8 mouse cellular contexts compared by ENCODE assay signal in the genomic region with DNA sequence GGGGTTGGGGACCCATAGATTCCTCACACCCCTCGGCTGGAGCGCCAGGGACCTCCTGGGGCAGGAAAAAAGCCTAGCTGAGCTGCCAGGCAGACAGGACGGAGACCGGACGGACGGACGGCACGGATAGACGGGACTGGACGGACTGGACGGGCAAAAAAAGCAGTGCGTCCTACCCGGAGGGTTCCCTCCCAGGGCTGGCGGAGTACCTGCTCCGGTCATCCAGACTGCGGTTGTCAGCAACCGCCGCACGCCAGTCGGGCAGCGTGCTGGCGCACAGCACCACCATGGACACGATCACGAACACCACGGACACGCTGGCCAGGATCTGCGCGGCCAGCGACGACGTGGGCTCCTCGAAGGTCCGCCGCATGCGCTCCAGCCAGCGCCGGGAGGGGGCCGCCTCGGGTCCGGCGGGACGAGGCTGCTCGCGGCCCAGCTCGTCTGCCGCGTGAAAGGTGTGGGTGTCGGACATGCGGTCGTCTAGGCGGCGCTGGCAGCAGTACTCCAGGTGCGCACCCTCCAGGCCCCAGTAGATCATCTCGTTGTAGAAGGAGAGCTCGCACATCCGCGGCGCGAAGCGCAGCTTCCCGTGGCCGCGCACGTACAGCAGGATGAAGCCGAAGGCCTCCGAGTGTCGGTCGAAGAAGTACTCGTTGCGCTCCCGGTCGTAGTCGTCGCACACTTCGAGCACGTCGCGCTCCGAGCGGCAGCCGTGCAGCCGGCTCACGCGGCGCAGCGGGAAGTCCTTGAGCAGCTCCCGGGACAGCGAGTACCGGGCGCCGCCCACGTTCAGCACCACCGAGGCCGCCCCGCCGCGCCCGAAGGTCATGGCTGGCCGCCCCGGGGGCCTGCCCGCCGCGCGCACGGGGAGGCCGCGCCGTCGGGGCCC. TPM values are rescaled to one million over a fixed set of nuclear protein-coding genes. Genes with fewer than 3 reads are reported as not detected.
A peak's percentile ranks its signal among the peaks of the same experiment; 100 is the strongest.
DNase-seq lines count a peak whose midpoint lies in the region; ATAC-seq and TF ChIP-seq lines count a peak whose summit lies in the region.

No protein-coding gene starts in this region.

- H3K27ac ChIP-seq in heart, embryonic 13.5 days (replicated peaks): no peak overlapping the region
- no peak overlapping the region for H3K27ac ChIP-seq in kidney, postnatal 0 days
- no peak overlapping the region for H3K27ac ChIP-seq in lung, embryonic 16.5 days (ENCODE audit: low read length)

- peak overlapping the region; percentile 58 for H3K4me3 ChIP-seq in erythroblast, embryonic 14.5 days (replicated peaks)
- H3K4me3 ChIP-seq in heart, embryonic 13.5 days: peak overlapping the region; percentile 65
- peak overlapping the region; percentile 58 for H3K4me3 ChIP-seq in kidney, postnatal 0 days (replicated peaks; ENCODE audit: low read depth, low read length)
- peak overlapping the region; percentile 60 for H3K4me3 ChIP-seq in lung, embryonic 16.5 days (ENCODE audit: low read length)

- H3K27me3 ChIP-seq in erythroblast, embryonic 14.5 days (ENCODE audit: control insufficient read depth): peaks cover 98% of the 10 kb centered on the region
- peaks cover 90% of the 10 kb centered on the region for H3K27me3 ChIP-seq in heart, embryonic 13.5 days (replicated peaks)
- H3K27me3 ChIP-seq in kidney, postnatal 0 days (ENCODE audit: insufficient read depth, low read length): peaks cover 40% of the 10 kb centered on the region
- peaks cover 69% of the 10 kb centered on the region for H3K27me3 ChIP-seq in lung, embryonic 16.5 days (ENCODE audit: control insufficient read depth, insufficient read depth, low read depth, low read length)

- TF ChIP-seq CTCF in kidney, postnatal 0 days (IDR thresholded peaks at IDR 0.05; ENCODE audit: low read depth): no peak

- H3K9ac ChIP-seq in heart, embryonic 13.5 days: peak overlapping the region; percentile 70
- H3K9ac ChIP-seq in kidney, postnatal 0 days (ENCODE audit: low read depth, low read length): peak overlapping the region; percentile 44; the same call in 1 of the 2 replicates
- H3K9ac ChIP-seq in lung, embryonic 16.5 days (ENCODE audit: low read length): peak overlapping the region; percentile 52; the same call in 1 of the 2 replicates

- no peaks in the 10 kb centered on the region for H3K36me3 ChIP-seq in erythroblast, embryonic 14.5 days (ENCODE audit: control insufficient read depth)
- no peaks in the 10 kb centered on the region for H3K36me3 ChIP-seq in heart, embryonic 13.5 days
- no peaks in the 10 kb centered on the region for H3K36me3 ChIP-seq in kidney, postnatal 0 days (ENCODE audit: insufficient read depth, low read length)
- no peaks in the 10 kb centered on the region for H3K36me3 ChIP-seq in lung, embryonic 16.5 days (ENCODE audit: control insufficient read depth, insufficient read depth, low read length)

- under 1% methylated on average over 108 of the region's 109 CpGs for WGBS in heart, embryonic 13.5 days
- WGBS in kidney, postnatal 0 days: 1% methylated on average over 95 of the region's 109 CpGs
- 2% methylated on average over 95 of the region's 109 CpGs for WGBS in lung, embryonic 16.5 days

- H3K9me3 ChIP-seq in erythroblast, embryonic 14.5 days (ENCODE audit: control insufficient read depth, low read length): peaks cover 15% of the 10 kb centered on the region; the same call in 1 of the 2 replicates
- 0 out of 2 replicates have a peak, but pooled peaks cover 3% of the 10 kb centered on the region for H3K9me3 ChIP-seq in heart, embryonic 13.5 days
- no peaks in the 10 kb centered on the region for H3K9me3 ChIP-seq in kidney, postnatal 0 days (replicated peaks; ENCODE audit: low read length)
- H3K9me3 ChIP-seq in lung, embryonic 16.5 days (ENCODE audit: control insufficient read depth, low read length): no peaks in the 10 kb centered on the region

- peak overlapping the region; percentile 94 for H3K4me2 ChIP-seq in heart, embryonic 13.5 days
- H3K4me2 ChIP-seq in kidney, postnatal 0 days (ENCODE audit: low read length): peak overlapping the region; percentile 93
- H3K4me2 ChIP-seq in lung, embryonic 16.5 days (ENCODE audit: low read depth, low read length): peak overlapping the region; percentile 98

- no peak for ATAC-seq in erythroblast, adult 5-6 weeks (replicated peaks; ENCODE audit: low FRiP score, poor library complexity, severe bottlenecking)
- ATAC-seq in heart, embryonic 13.5 days (ENCODE audit: extremely low read depth, insufficient number of reproducible peaks, low FRiP score, low TSS enrichment): no peak; the same call in 1 of the 2 replicates
- ATAC-seq in kidney, postnatal 0 days (replicated peaks; ENCODE audit: low FRiP score, low read depth): peak; percentile 51
- peak; percentile 71 for ATAC-seq in lung, embryonic 16.5 days (ENCODE audit: low read depth)

- peak; percentile 74 to 76 for DNase-seq in adrenal gland, postnatal 36 days
- DNase-seq in kidney, postnatal 0 days (ENCODE audit: low spot score): peak; percentile 49
- DNase-seq in ovary, postnatal 10 days (ENCODE audit: low spot score): peak; percentile 23
- peak; percentile 55 for DNase-seq in thymus, postnatal 25 days

- peaks cover 26% of the 10 kb centered on the region for H3K4me1 ChIP-seq in erythroblast, embryonic 14.5 days (ENCODE audit: control insufficient read depth)
- H3K4me1 ChIP-seq in heart, embryonic 13.5 days: peaks cover 38% of the 10 kb centered on the region
- H3K4me1 ChIP-seq in kidney, postnatal 0 days (replicated peaks; ENCODE audit: insufficient read depth, low read length): peaks cover 18% of the 10 kb centered on the region
- H3K4me1 ChIP-seq in lung, embryonic 16.5 days (replicated peaks; ENCODE audit: control insufficient read depth, insufficient read depth, low read length): peaks cover 18% of the 10 kb centered on the region

RNA-seq across cellular contexts. Expression of gene Kcng3, which starts 0.7 kb away (rescaled TPM):
- polyA plus RNA-seq in erythroblast, embryonic 14.5 days (2012): 0.01 TPM in 1 of 2 replicates, not detected in the other
- not detected in 2 replicates for total RNA-seq in erythroblast, adult 5-6 weeks (2015; ENCODE audit: low replicate concordance)
- not detected in 2 replicates for total RNA-seq in erythroblast, adult 5-6 weeks (2017; ENCODE audit: low replicate concordance)
- total RNA-seq in adrenal gland, postnatal 36 days (2021): 10 to 100 TPM; 11.7 to 18.2 TPM
- polyA plus RNA-seq in heart, embryonic 13.5 days (2015; fragmentation: Nextera tagmentation; extraction: Ambion mirVana): not detected in 2 replicates
- polyA plus RNA-seq in kidney, postnatal 0 days (2015; fragmentation: Nextera tagmentation; extraction: Ambion mirVana): 0.08 TPM in 1 of 2 replicates, not detected in the other
- polyA plus RNA-seq in lung, embryonic 16.5 days (2015; fragmentation: Nextera tagmentation; extraction: Ambion mirVana): not detected in 2 replicates

Comparison
In these comparisons a context has a peak if more than half of its experiments do, and no peak if none do; other contexts are left out.
1. ATAC-seq: peak in kidney, postnatal 0 days (single experiment) and lung, embryonic 16.5 days (single experiment); none in erythroblast, adult 5-6 weeks (single experiment) and heart, embryonic 13.5 days (single experiment).
2. DNase-seq: peak in every context shown above with its lines; median percentile 75 in adrenal gland, postnatal 36 days; 55 in thymus, postnatal 25 days; 49 in kidney, postnatal 0 days; 23 in ovary, postnatal 10 days.
3. Peak in every context shown above with its lines, with median percentiles within 50 percentile points of each other: H3K4me3 ChIP-seq, H3K4me2 ChIP-seq and H3K9ac ChIP-seq.